Mouse (Mus musculus) erythroblast, embryonic 14.5 days (primary cell): ENCODE results near the gene Stk33.

ENCODE experiments used
- GATA1 ChIP-seq: IDR thresholded peaks from 2 replicates; pipeline ENCODE4 v1.6.1; 2012; ENCODE audit warnings: low read length, inconsistent platforms, mixed read lengths
- TAL1 ChIP-seq: IDR thresholded peaks from 3 replicates; pipeline ENCODE4 v1.6.1; 2012; ENCODE audit warnings: low read length, inconsistent platforms, mixed read lengths

- TF ChIP-seq GATA1 (no peak), TAL1 (no peak)
Observed at GRCm38 (mm10) chr7:109290501-109290900, 148.4 kb downstream of the Stk33 start.
